Mouse (Mus musculus) gastrocnemius, adult 8-10 months (tissue): ENCODE measurements around the gene Fignl1. TPM values are rescaled to one million over a fixed set of nuclear protein-coding genes. Genes with fewer than 3 reads are reported as not detected.

Experiments used
- DNase-seq, 2 experiments: peaks; one replicate each; pipeline ENCODE4 v3.0.0; 2022; ENCODE audit warnings: low spot score in 2 of 2
- total RNA-seq, 4 experiments: library from RNA; stranded (reverse); gene quantifications; 2 replicates each; pipeline ENCODE4 v1.2.4; 2022

Gene Fignl1
- total RNA-seq: under 1 TPM; 0.19 to 0.88 (median 0.29) TPM

DNA sequence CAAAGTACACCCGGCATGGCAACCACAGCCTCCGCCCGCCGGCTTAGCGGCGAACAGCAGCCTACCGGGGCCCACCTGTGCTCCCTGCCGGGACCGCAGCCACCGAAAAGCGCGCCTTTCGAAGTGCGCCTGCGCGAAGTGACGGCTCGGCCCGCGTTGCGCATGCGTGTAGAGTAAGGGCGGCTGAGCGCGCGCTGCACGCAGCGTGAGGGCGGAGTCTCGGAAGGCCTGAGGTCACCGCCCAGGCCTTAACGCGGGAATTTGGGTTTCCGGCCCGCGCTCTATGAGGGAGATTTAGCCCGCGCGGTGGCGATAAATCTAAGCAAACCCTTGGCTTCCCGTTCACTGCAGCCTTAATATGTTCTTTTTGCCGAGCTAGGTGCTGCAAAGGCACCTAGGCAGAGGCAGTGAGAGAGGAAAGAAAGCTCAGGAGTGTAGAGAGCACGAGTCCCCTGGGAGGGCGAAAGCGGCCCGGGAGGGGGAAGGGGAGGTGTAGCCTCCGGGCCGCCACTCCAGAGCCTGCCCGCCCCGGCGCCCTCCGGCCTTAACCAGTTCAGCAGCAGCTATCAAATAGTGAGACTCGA is at the start of gene Fignl1:
Fignl1 (minus strand) TSS at position 143 of the 584 bp plus-strand sequence.
- DNase-seq: peak; percentile 87 to 93

DNA sequence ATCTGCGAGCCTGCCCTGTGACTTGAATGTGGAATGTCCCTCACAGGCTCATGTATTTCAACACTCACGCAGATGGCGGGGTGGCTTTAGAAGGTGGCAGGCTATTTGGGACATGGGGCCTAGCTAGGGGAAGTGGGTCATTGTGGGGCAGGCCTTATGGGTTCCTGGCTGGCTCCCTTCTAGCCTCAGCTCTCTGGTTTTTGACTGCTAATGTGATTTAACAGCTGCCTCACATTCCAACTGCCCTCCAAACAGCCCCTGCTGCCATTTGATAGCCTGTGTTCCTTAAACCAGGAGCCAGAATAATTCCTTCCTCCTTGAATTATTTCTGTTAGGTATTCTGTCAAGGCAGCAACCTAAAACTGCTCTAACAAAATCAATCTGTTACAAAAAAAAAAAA is 48.2 kb upstream of the Fignl1 start:
- no peak for DNase-seq

DNA sequence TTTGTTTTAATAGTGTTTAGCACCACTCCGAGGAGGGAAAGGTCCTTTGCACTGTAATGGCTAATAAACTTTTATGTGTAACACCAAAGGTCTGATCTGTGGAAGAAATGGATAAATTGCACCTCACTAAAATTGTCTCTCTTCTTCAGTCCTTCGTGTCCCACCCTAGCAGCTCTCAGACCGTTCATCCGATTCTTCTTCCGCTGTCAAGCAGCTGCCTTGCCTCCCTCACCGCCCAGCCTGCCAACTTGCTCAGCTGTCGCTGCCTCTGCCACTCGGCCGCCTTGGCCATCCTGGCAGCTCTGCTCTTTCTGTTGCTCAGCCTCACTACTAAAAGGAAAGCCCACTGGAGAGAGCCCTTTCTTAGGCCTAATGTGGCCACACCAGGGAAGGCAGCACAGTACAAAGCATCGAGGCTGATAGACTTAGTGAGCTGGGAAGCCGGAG is 46.9 kb upstream of the Fignl1 start:
- peak in 1 of 2 experiments; percentile 63 for DNase-seq

DNA sequence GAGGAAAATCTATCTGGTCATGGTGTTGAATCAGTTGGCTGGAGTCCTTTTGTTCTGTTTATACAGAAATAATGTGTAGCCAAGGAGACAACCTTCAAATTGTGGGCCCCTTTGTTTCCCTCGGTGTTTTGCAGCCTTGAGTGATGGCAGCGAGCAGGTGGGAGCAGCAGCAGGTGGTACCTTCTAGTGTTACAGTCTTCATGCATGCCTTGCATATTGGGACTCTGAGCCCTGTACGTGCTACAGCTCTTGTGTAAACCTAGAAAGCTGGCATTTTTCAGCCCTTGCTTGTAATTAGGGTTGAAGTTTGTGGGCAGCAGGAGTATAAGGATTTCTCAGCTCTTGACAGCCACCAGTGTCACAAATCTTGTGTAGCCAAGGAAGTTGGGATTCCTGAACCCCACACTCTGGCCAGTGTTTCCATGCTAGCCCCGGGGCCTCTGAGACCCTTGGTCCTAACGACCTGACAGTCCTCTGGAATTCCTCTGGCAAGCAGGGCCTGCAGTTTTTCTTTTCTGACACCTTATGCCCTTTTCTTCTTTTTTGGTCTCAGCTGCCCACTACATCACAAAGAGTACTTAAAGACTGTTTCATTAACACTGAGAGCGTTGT is 46.4 kb upstream of the Fignl1 start:
- DNase-seq: no peak

DNA sequence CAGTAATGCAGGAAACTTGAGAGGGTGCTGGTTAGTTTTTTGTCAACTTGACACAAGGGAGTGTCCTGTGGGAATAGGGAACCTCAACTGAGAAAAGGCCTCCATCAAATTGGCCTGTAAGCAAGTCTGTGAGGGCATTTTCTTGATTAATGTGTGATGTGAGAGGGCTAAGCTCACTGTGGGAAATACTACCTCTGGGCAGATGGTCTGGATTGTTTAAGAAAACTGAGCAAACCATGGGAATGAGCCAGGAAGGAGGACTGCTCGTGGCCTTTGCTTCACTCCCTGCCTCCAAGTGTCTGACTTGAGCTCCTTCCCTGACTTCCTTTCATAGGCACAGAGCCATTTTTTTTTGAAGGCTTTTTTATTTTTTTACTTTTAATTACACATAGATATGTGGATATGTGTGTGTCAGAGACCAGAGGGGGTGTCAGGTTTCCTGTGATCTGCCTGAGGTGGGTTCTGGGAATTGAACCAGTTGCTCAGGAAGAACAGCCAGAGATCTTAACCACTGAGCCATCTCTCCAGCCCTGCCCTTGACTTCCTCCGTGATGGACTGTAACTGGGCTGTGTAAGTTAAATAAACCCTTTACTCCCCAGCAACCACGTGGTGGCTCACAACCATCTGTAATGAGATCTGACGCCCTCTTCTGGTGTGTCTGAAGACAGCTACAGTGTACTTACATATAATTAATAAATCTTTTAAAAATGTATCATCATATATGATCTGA is 45.1 kb upstream of the Fignl1 start:
- DNase-seq: no peak

DNA sequence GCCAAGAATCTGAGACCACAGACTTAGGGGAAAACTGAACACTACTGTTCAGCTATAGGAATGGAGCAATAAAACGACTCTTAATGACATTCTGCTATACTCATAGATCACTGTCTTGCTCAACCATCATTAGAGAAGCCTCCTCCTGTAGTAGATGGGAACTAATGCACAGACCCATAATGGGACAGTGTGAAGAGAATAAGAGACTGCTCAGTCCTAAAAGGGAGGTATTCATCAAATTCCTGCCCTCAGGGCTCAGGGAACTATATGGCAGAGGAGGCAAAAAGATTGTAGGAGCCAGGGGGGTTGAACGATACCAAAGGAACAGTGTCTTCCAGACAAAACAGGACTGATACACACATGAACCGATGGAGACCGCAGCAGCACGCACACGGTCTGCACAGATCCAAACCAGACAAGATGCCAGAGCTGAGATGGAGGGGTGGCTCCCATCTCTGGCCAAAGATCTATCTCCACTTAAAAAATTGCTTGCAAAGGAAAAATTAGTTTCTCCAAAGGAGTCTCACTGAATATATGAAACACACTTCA is 43.3 kb upstream of the Fignl1 start:
- no peak for DNase-seq

DNA sequence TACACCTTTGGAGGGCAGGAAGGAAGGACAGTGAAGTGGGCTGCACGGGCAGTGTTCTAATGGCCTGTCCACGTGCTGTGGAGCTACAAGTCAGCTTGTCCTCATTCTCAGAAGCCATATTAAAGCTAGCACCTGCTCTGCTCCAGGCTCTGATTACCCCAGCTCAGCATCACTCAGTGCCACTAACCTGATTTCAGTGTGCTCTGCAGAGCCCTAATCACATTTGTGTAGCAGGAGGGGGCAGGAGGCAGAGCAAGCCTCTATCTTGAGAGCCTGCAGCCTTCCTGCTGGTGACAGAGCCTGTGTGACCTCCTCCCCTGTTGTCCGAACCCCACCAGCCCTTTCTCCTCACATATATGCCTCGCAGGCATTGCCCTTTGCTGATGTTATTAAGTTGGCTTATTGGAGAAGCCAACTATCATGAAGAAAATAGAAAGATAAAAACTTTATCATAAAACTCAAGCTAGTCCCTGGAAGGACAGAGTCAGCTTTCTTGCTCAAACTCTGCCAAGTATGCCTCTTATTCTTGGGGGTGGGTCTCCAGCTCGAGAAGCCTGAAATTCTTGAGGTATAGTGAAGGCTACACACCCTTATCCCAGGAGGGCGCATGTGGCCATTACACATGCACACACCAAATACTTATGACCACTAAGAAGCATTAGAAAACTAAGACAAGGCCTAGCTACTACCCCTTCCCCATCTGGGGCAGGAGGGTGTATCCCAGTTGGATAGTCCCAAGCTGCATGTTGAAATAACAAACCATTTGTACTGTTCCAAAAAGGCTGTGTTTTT is 41.9 kb upstream of the Fignl1 start:
- DNase-seq: peak; percentile 33 to 49

DNA sequence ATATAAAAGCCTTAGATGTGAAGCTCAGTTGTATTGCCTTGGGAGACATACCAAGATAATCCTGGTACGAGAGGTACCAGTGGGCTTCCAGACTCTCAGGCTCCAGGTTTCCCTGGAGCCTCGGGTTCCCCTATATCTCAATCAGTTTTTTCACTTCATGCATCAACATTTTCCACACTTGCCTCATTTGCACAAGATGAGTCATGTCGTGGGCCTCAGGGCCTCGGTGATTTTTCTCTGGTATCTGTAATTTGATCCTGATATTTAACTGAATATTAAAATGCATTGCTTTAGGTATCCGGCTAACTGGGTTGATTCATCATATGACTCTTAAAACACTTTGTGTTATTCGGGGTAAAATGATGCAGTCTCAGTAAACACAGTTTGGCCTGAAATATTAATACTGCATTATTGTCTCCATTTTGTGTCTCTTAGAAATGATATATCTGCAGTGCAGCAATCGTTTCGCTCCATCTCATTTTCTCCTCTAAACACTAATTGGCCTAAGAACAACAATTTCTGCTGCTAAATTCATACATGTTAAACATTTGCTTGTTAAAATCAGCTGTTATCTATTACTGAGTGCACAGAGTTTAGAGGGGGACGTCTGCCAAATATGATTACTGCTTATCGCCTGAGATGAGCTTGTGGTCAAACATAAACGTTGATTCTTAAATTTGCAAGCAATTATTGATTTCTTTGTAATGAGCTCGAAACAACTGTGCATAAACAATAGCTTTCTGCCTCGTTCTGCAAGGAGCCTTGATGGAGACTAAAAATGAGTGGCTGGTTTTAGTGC is 41.0 kb upstream of the Fignl1 start:
- no peak for DNase-seq

DNA sequence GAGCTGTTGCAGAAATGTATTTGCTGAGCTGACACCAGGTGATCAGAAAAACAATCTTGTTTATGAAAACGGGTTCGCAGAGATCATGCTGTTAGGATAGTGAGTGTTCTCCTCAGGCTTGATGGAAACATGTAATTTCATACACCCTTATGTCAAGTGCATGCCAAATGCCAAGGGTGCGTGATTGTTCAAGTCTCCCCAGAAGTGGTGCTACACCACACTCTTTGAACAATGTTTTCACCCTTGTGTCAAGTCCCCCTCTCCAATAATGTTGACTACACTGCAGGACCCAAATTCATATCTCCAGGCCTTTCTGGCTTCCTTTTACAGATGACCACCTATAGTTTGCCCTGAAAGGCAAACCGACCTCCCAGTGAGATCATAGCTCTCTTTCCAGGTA is 39.7 kb upstream of the Fignl1 start:
- DNase-seq: no peak

DNA sequence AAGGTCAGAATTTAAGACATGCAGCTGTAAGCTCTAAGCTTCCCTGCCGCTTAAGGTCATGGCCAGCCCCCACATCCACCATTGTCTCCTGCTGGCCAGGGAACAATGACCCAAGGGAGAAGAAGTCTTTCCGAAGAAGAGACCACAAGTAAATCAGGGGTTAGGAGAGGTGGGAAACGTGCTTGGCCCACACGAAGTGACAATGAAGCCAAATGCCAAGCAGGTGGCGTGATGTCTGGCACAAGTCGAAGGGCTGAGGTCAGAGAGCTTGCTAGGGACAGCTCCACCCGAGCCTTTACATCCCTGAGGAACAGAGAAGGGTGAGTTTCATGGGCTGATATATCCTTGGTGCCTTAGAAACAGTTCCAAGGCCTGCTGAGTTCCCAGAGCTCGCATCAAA is 36.3 kb upstream of the Fignl1 start:
- DNase-seq: peak; percentile 58 to 64

DNA sequence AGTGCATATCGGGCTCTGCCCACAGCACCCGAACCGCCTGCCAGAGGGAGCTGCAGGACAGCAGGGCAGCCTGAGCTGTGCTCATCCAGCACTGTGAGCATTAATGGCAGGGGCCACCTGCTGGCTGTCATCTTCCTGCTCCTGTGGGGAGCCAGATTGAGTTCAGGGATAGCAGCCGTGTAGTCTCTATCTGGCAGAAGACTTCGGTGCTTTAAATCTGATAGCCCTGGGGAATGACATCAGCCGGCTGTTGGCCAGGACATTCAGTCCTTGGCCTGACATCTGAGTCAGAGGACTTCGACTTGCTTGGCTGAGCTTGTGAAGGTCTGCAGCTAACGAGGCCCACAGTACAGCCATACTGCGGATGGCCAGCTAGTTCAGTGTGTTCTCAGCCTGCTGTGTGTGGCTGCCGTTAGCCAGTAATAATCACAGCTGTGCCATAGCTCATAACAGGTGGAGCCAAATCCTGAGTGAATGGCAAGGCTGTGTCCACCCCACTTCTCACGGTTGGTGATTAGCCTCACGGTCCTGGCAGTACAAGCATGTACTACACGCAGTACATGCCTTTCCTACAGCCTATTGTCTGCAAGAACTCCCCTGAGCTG is 35.7 kb upstream of the Fignl1 start:
- peak; percentile 96 to 97 for DNase-seq

DNA sequence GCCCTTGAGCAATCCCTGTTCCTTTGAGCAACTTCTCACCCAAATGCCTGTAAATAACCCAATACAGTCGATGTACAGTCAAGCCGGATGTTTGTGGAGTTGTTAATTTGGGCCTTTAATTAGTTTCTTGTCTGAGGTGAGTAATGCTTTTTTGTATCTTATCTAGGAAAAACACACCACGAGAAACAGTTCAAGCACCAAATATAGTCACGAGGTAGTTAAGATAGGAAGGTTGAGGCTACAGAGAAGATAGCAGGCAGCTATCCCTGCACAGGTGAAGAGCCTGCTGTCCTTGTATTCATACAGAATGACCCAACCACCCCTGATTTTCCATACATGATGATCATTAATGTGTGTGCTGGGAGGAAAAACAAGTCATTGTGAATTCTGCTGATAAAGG is 32.8 kb upstream of the Fignl1 start:
- DNase-seq: no peak

DNA sequence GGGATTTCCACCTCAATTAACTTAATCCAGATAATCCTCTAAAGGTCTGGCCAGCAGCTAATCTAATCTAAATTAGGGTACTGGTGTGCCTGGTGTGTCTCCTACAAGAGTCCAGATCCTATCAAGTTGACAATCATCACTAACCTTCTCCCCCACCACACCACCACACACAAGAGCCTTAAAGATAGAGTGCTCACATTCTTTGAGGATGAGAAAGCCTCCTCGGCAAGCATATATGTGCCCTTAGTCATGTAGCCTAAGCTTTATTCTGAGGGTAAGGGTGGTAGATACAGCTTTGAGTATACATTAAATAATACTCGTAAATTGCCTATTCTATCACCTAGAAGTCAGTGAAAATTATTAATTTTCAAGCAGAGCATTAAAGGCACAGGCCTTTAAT is 32.0 kb upstream of the Fignl1 start:
- DNase-seq: no peak

DNA sequence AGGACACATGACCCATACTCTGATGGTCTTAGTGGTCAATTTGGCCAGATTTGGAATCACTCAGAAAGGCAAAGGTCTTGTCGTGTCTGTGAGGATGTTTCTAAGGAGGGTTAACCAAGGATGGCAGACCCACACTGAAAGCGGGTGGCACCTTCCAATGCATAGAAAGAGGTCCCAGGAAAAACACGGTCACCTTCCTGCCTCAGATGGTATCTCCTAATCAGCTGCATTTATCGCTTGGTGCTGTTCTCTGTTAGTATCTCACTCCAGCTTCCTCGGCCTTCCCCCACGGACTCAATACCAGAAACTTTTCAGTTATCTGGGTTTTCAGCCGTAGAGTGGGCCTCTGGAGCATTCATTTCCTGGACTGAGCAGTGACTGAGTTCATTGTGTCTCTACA is 31.1 kb upstream of the Fignl1 start:
- no peak for DNase-seq

DNA sequence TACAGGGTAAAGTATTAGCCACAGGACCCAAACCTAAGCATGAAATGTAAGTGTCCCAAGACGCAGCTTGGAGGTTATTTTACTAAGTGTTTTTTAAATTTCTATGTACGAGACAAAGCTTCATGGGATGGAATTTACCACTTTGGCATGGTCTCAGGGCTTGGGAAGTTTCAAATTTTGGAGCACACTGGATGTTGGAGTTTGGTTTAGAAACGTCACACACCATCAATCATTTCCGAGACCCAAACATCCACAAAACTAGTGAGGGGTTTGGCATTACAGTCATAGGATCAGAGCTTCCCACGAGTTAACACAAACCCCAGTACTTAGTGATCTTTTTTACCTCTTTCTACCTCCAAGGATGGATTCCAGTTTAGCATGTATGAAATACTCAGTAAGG is 28.6 kb upstream of the Fignl1 start:
- DNase-seq: no peak

DNA sequence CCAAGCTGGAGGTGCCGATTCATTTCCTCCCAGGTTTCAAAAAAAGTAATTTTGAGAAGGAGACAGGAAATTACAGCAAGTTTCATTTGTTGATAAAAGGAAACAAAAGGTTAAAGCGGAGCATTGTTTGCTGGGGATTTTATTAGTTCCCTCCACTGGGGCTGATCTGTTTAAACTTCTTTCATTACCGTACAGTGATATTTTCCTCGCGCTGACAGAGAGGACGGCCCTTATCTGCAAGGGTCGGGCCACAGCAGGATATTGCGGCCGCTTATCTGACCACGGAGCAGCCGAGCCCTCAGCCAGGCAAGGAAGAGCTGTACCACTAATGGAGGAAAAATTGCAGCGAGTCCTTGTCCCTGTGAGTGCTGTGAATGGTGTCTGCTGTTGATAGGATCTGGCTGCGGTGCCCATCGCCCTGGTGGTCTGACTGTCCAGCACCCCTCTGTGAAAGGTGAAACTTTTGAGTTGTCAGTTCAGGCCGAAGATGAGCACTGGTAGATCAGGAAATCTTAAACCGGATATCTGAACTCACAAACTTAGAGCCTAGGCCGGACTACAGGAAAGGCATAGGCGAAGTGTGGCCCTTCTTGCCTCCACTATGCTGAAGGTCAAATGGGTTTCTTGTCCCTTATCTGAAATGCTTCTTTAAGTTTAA is 28.1 kb upstream of the Fignl1 start:
- no peak for DNase-seq

DNA sequence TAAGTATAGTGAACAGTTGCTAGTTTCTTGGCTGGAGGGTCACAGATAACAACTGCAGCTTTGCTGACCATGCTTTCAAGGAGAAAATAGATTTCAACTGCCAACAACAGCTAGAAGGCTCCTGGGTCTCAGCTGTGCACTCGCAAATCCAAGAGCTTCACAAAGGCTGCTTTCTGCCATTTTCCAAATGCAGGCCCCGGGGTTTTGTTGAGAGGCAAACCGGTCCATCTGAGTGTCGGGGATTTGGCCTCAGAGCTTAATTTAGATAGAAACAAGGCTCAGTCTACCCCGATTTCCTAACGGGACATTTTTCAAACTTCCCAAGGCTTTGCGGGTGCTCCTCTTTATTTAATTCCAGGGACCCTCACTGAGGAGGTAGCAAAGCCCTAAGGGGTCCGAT is 27.5 kb upstream of the Fignl1 start:
- DNase-seq: no peak

DNA sequence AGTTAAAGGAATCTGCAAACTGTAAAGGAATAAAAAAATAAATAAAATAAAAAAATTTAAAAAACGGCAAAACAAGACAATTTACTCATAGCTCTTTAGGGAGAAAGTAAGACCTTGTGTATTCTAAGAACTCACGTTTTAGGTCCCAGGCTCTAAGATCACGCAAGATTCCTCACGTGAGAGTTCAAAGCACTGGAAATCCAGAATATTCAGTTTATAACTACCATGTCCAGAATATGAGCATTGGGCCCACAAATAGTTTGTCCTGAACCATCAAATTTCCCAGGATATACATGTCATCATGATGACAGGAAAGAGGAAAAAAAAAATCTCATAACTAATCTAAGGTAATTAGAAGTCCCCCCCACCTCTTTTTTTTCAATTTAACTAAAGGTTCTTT is 27.0 kb upstream of the Fignl1 start:
- DNase-seq: no peak

DNA sequence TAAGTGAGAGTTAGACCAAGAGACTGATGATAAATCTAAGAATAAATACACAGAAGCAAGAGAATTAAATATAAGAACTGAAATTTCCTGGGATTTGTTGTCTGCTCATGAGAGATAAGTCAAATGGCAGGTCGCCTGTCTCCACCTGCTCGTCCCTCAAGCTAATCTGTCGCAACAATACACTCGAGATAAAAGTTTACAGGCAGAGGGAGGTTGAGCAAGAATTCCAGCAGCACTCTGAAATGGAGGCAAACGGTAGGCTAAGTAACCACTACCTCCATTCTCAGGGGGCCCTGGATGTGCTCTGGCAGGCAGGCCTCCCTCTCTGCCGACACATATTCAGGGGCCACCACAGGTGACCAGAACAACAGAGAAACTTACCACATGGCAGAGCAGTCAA is 26.6 kb upstream of the Fignl1 start:
- DNase-seq: no peak

DNA sequence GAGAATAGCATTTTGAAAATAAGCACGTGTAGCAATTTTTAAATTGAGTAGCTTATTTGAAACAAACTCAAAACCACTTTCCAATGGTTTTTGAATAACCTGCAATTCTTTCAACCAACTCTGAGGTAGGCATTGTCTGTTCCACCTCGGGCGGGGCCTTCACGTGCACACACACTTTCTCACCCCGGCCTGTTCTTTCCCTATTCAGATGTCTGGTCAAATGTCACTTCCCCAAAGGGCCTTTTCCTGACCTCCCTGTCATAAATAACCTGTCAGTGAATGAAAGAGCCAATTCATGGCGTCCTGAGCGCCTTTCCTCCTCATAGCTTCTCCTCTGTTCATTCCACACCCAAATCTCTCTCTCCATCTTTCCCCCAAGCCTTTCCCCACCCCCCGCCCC is 24.3 kb upstream of the Fignl1 start:
- no peak for DNase-seq
